Mouse (Mus musculus) forebrain, postnatal 0 days (tissue): ENCODE measurements around the gene Hmx3. TPM values are rescaled to one million over a fixed set of nuclear protein-coding genes. Genes with fewer than 3 reads are reported as not detected.

Source experiments
- ATAC-seq: fragments of 200-750 bp; cut with Nextera tagmentation; 2 replicates; pipeline ENCODE4 v1.8.0; 2017; ENCODE audit warnings: mild to moderate bottlenecking, moderate library complexity
- DNase-seq: peaks from one replicate; pipeline ENCODE4 v3.0.0-alpha.2; 2015
- H3K27ac ChIP-seq: fragments of 300-500 bp; sonication (generic); 2 replicates; pipeline ENCODE4 v1.5.1; 2014; ENCODE audit warnings: low read depth, mild to moderate bottlenecking, antibody characterized with exemption, low read length, moderate library complexity, mixed read lengths
- H3K27me3 ChIP-seq: fragments of 300-500 bp; sonication (generic); 2 replicates; pipeline ENCODE4 v1.6.1; 2014; ENCODE audit warnings: mild to moderate bottlenecking, low read length, mixed read lengths; ENCODE audit not compliant: insufficient read depth
- H3K36me3 ChIP-seq: fragments of 300-500 bp; sonication (generic); 2 replicates; pipeline ENCODE4 v1.6.1; 2014; ENCODE audit warnings: mild to moderate bottlenecking, moderate library complexity; ENCODE audit not compliant: insufficient read depth
- H3K4me1 ChIP-seq: fragments of 300-500 bp; sonication (generic); 2 replicates; pipeline ENCODE4 v1.6.1; 2014; ENCODE audit warnings: antibody characterized with exemption; ENCODE audit not compliant: insufficient read depth
- H3K4me2 ChIP-seq: fragments of 300-500 bp; sonication (generic); 2 replicates; pipeline ENCODE4 v1.6.1; 2014; ENCODE audit warnings: low read depth, mild to moderate bottlenecking, moderate library complexity
- H3K4me3 ChIP-seq: fragments of 300-500 bp; sonication (generic); 2 replicates; pipeline ENCODE4 v1.5.1; 2014; ENCODE audit warnings: low read depth, low read length, mixed read lengths
- H3K9ac ChIP-seq: fragments of 300-500 bp; sonication (generic); 2 replicates; pipeline ENCODE4 v1.6.1; 2014; ENCODE audit warnings: mild to moderate bottlenecking
- H3K9me3 ChIP-seq: fragments of 300-500 bp; sonication (generic); 2 replicates; pipeline ENCODE4 v1.6.1; 2016; ENCODE audit warnings: low read length
- CTCF ChIP-seq: sonication (generic); IDR thresholded peaks from 2 replicates; pipeline ENCODE4 v1.5.1; 2016; ENCODE audit warnings: antibody characterized with exemption, control low read depth, low read depth
- WGBS: fragments of 180-500 bp; shearing (Covaris S2); extraction: QIAGEN DNeasy Blood & Tissue Kit; methylation state at CpG from one replicate; pipeline ENCODE4 v1.1.7; 2014; 5-methylcytosine and 5-hydroxymethylcytosine counted together
- polyA plus RNA-seq: library from polyadenylated mRNA; unstranded; fragments of >200 nt; fragmentation: Nextera tagmentation; extraction: Ambion mirVana; gene quantifications from 2 replicates; pipeline ENCODE4 v1.2.1, GENCODE M21; 2015
- total RNA-seq: library from RNA; depleted of rRNA; stranded (reverse); fragments of >200 nt; gene quantifications from 2 replicates; pipeline ENCODE4 v1.2.3, GENCODE M21; 2014; rRNA removed

Hmx3 gene
- total RNA-seq: 0.38 and 1.6 TPM in 2 replicates
- polyA plus RNA-seq: 0.62 TPM in 1 of 2 replicates, not detected in the other

- no peak for TF ChIP-seq CTCF
- no peak within 1 kb of the TSS for H3K9ac ChIP-seq
Measured at GRCm38 (mm10) chr7:131542115-131542871, at the start of gene Hmx3. Hmx3 (plus strand) TSS chr7:131542867.

GRCm38 (mm10) chr7:131503739-131504138 lies 38.9 kb upstream of the Hmx3 start:
- ATAC-seq (no peak), DNase-seq (no peak)
- Histone ChIP-seq H3K9ac (no peak overlapping the region), H3K36me3 (no peaks in the 10 kb centered on the region), H3K4me1 (no peaks in the 10 kb centered on the region), H3K27me3 (no peaks in the 10 kb centered on the region), H3K27ac (no peak overlapping the region), H3K4me3 (no peak overlapping the region), H3K4me2 (no peak overlapping the region), H3K9me3 (no peaks in the 10 kb centered on the region)
- WGBS: 84% methylated on average over 2 of the region's 2 CpGs
- no peak for TF ChIP-seq CTCF

More at GRCm38 (mm10) chr7:131542115-131542871, at the start of gene Hmx3:
- DNase-seq (peak; percentile 49), ATAC-seq (no peak)
- no peaks in the 10 kb centered on the region for H3K36me3 ChIP-seq
- no peak within 1 kb of the TSS for H3K27ac ChIP-seq
- no peaks in the 10 kb centered on the region for H3K9me3 ChIP-seq
- WGBS: 4% methylated on average over 63 of the region's 65 CpGs
- H3K4me3 ChIP-seq: peak within 1 kb of the TSS; percentile 20
- peaks cover 94% of the 10 kb centered on the region for H3K27me3 ChIP-seq
- H3K4me2 ChIP-seq: peak within 1 kb of the TSS; percentile 41
- no peaks in the 10 kb centered on the region for H3K4me1 ChIP-seq

GRCm38 (mm10) chr7:131539979-131540378 lies 2.7 kb upstream of the Hmx3 start:
- H3K36me3 ChIP-seq: no peaks in the 10 kb centered on the region
- TF ChIP-seq CTCF: peak; percentile 89
- H3K27ac ChIP-seq: no peak overlapping the region
- H3K4me1 ChIP-seq: no peaks in the 10 kb centered on the region
- H3K9me3 ChIP-seq: no peaks in the 10 kb centered on the region
- peak; percentile 91 for DNase-seq
- H3K9ac ChIP-seq: no peak overlapping the region
- 1% methylated on average over 7 of the region's 7 CpGs for WGBS
- no peak overlapping the region for H3K4me2 ChIP-seq
- H3K4me3 ChIP-seq: no peak overlapping the region
- ATAC-seq: peak; percentile 78
- peaks cover 85% of the 10 kb centered on the region for H3K27me3 ChIP-seq

GRCm38 (mm10) chr7:131541184-131542114 lies 1.2 kb upstream of the Hmx3 start:
- ATAC-seq (no peak), DNase-seq (peak; percentile 55)
- Histone ChIP-seq H3K9ac (no peak overlapping the region), H3K27ac (no peak overlapping the region), H3K4me2 (0 out of 2 replicates have a peak overlapping the region, but pooled peaks have one; percentile 41), H3K4me3 (no peak overlapping the region), H3K27me3 (peaks cover 94% of the 10 kb centered on the region), H3K36me3 (no peaks in the 10 kb centered on the region), H3K9me3 (no peaks in the 10 kb centered on the region), H3K4me1 (no peaks in the 10 kb centered on the region)
- no peak for TF ChIP-seq CTCF
- WGBS: 2% methylated on average over 41 of the region's 41 CpGs

- Histone ChIP-seq H3K4me1 (no peaks in the 10 kb centered on the region), H3K27me3 (peaks cover 94% of the 10 kb centered on the region), H3K4me2 (peak overlapping the region; percentile 41), H3K9ac (no peak overlapping the region), H3K9me3 (no peaks in the 10 kb centered on the region), H3K36me3 (no peaks in the 10 kb centered on the region), H3K27ac (no peak overlapping the region), H3K4me3 (peak overlapping the region; percentile 20)
- DNase-seq (peak; percentile 37), ATAC-seq (no peak)
- no peak for TF ChIP-seq CTCF
- 1% methylated on average over 51 of the region's 71 CpGs for WGBS
Measured at GRCm38 (mm10) chr7:131542872-131543622, 380 bp downstream of the Hmx3 start.
